Mouse (Mus musculus) megakaryocyte, embryonic 14.5 days (primary cell): ENCODE results near the gene Cd200r1. TPM values are rescaled to one million over a fixed set of nuclear protein-coding genes. Genes with fewer than 3 reads are reported as not detected.
"Not testable (repeated sequence)": the region's sequence is repeated elsewhere in the genome, so short reads cannot be mapped to it uniquely, and the experiment has no call there.

Source experiments
- H3K27me3 ChIP-seq: replicated peaks from 2 replicates; pipeline ENCODE3; 2012; ENCODE audit warnings: inconsistent platforms
- H3K36me3 ChIP-seq: replicated peaks from 2 replicates; pipeline ENCODE3; 2012; ENCODE audit warnings: low read length, inconsistent platforms, mixed read lengths
- H3K4me1 ChIP-seq: 2 replicates; pipeline ENCODE4 v1.6.1; 2012; ENCODE audit warnings: inconsistent platforms
- H3K4me3 ChIP-seq: replicated peaks from 2 replicates; pipeline ENCODE3; 2012; ENCODE audit warnings: moderate library complexity, mild to moderate bottlenecking, inconsistent platforms
- H3K9me3 ChIP-seq: 2 replicates; pipeline ENCODE4 v1.6.1; 2012; ENCODE audit warnings: inconsistent platforms
- FLI1 ChIP-seq: IDR thresholded peaks from 2 replicates; pipeline ENCODE4 v1.6.1; 2012; ENCODE audit warnings: low read length, inconsistent platforms, mixed read lengths
- GATA1 ChIP-seq: IDR thresholded peaks from 3 replicates; pipeline ENCODE4 v1.6.1; 2012; ENCODE audit warnings: mixed read lengths, low read length, inconsistent platforms, borderline replicate concordance
- polyA plus RNA-seq: library from polyadenylated mRNA; stranded (reverse); fragments of >175 nt; gene quantifications from 2 replicates; pipeline ENCODE4 v1.2.3, GENCODE M21; 2012; ENCODE audit warnings: low replicate concordance; ENCODE audit not compliant: insufficient read depth

Gene Cd200r1
- polyA plus RNA-seq, 1 experiment: 4.1 TPM

DNA sequence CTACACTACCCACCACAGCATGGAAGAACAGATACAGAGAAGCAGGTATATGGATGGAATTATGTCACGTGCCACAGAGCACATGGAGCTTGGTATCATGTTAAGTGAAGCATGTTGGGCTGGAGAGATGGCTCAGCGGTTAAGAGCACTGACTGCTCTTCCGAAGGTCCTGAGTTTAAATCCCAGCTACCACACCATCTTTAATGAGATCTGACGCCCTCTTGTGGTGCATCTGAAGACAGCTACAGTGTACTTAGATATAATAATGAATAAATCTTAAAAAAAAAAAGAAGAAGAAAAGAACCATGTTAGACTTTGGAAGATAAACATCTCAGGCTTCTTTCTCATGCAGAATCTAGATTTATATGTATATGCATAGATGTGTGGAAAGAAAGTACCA is 15.2 kb downstream of the Cd200r1 start:
- no peaks in the 10 kb centered on the region for H3K9me3 ChIP-seq
- H3K27me3 ChIP-seq: no peaks in the 10 kb centered on the region
- peaks cover 40% of the 10 kb centered on the region for H3K4me1 ChIP-seq
- TF ChIP-seq GATA1: no peak
- TF ChIP-seq FLI1: no peak
- H3K36me3 ChIP-seq: peaks cover 35% of the 10 kb centered on the region
- H3K4me3 ChIP-seq: no peak overlapping the region

DNA sequence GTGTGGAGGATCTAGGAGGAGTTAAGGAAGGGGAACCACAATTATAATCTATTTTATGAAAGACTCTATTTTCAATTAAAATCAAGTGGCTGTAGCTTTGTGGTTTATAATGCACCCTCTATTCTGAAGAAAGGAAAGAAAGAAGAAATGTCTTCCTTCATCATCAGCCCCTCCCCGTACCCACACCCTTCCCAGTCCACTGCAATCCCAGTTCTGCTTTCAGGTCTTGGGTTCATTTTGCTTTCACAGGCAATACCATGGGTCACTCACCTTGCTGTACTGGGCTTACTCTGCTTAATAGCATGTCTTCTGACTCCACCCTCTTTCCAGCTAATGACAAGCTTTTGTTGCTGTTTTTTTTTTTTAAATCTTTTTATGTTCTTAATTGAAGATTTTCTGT is 21.4 kb downstream of the Cd200r1 start:
- TF ChIP-seq GATA1 (no peak), FLI1 (no peak)
- H3K27me3 ChIP-seq: no peaks in the 10 kb centered on the region
- peaks cover 66% of the 10 kb centered on the region for H3K36me3 ChIP-seq
- H3K4me3 ChIP-seq: no peak overlapping the region
- H3K4me1 ChIP-seq: no peaks in the 10 kb centered on the region; the same call in 1 of the 2 replicates
- no peaks in the 10 kb centered on the region for H3K9me3 ChIP-seq

- TF ChIP-seq FLI1 (no peak), GATA1 (no peak)
- H3K9me3 ChIP-seq: peaks cover 6% of the 10 kb centered on the region
- no peak overlapping the region for H3K4me3 ChIP-seq
- no peaks in the 10 kb centered on the region for H3K4me1 ChIP-seq
- no peaks in the 10 kb centered on the region for H3K27me3 ChIP-seq
- peaks cover 75% of the 10 kb centered on the region for H3K36me3 ChIP-seq
Observed at GRCm38 (mm10) chr16:44794416-44794815, 28.9 kb downstream of the Cd200r1 start.

DNA sequence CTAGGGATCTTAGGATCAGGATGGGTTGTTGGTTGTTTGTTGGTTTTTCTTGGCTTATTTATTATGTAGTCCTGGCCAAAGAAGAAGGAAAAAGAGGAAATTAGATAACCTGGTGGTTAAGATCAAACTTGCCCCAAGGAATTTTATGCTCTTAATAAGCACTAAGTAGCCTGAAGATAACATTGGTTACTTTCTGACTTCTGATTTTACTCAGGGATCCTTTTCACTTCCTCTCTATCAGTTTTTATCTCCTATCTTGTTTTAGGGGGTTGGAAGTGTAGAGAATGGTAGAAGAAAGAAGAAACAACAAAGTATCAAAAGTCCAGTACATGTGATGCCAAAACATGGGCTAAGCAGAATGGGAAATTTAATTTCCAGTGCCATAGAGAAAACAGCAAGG is 40.4 kb downstream of the Cd200r1 start:
- Histone ChIP-seq H3K9me3 (peaks cover 6% of the 10 kb centered on the region; the same call in 1 of the 2 replicates), H3K4me1 (no peaks in the 10 kb centered on the region), H3K27me3 (no peaks in the 10 kb centered on the region), H3K36me3 (peaks cover 18% of the 10 kb centered on the region), H3K4me3 (no peak overlapping the region)
- TF ChIP-seq FLI1 (no peak), GATA1 (no peak)

DNA sequence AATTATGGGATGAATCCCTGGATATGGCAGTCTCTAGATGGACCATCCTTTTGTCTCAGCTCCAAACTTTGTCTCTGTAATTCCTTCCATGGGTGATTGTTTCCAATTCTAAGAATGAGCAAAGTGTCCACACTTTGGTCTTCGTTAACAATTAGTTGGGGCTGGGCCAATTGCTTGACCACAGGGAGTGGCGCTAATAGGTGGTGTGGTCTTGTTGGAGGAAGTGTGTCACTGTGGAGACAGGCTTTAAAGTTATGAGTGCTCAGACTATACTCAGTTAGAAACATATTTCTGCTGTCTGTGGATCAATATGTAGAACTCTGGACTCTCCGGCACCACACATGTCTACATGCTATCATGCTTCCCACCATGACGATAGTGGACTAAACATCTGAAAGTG is 44.7 kb downstream of the Cd200r1 start:
- H3K4me1 ChIP-seq, H3K4me3 ChIP-seq, H3K27me3 ChIP-seq, H3K36me3 ChIP-seq, H3K9me3 ChIP-seq: not testable (repeated sequence)

- Histone ChIP-seq H3K4me3 (no peak within 1 kb of the TSS), H3K36me3 (no peaks in the 10 kb centered on the region), H3K9me3 (no peaks in the 10 kb centered on the region), H3K27me3 (no peaks in the 10 kb centered on the region), H3K4me1 (no peaks in the 10 kb centered on the region)
- no peak for TF ChIP-seq GATA1
- TF ChIP-seq FLI1: no peak
Observed at GRCm38 (mm10) chr16:44811544-44811943, 46.0 kb downstream of the Cd200r1 start, which contains the start of gene Cd200r4. Cd200r4 (plus strand) TSS chr16:44811733.

GRCm38 (mm10) chr16:44812468-44813065 is 47.0 kb downstream of the Cd200r1 start:
- H3K4me1 ChIP-seq: no peaks in the 10 kb centered on the region
- TF ChIP-seq FLI1 (no peak), GATA1 (no peak)
- H3K4me3 ChIP-seq: no peak overlapping the region
- H3K27me3 ChIP-seq: no peaks in the 10 kb centered on the region
- no peaks in the 10 kb centered on the region for H3K9me3 ChIP-seq
- H3K36me3 ChIP-seq: no peaks in the 10 kb centered on the region

DNA sequence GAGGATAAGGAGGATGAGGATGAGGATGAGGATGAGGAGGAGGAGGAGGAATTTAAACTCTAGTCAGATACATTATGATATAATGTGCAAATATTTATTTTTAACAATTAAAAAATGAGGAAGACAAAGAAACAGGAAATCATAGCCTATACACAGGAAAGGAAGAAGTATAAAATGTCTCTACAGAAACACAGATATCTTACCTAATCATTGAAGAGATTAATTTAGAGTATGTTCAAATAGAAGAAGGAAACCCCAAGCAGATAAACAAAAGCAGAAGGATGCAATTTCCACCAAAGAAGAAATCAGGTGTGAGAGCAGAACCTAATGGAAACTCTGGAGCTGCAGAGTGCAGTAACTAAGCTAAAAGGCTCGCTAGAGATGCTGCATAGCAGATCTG is 52.5 kb downstream of the Cd200r1 start:
- TF ChIP-seq GATA1: no peak
- TF ChIP-seq FLI1: no peak
- no peaks in the 10 kb centered on the region for H3K9me3 ChIP-seq
- no peak overlapping the region for H3K4me3 ChIP-seq
- H3K4me1 ChIP-seq: no peaks in the 10 kb centered on the region
- no peaks in the 10 kb centered on the region for H3K36me3 ChIP-seq
- no peaks in the 10 kb centered on the region for H3K27me3 ChIP-seq

DNA sequence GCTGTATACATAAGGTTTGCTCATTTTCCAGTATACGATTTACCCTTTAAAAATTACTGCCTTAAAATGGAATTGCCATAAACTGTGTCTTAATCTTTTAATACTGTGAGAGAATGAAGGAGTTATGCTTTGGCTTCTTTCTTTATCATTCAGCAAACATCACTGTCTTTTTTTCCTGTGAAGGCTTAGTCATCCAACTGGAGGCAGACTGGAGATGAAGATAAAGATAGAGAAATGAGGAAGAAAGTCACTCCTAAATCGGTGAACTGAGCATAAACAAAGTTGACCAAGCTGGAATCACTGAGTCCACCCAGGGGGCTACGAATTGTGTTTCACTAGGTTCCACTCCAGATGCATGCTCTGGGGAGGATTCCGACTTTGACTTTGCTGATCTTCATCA is 55.0 kb downstream of the Cd200r1 start:
- TF ChIP-seq FLI1 (no peak), GATA1 (no peak)
- Histone ChIP-seq H3K4me1 (no peaks in the 10 kb centered on the region), H3K9me3 (no peaks in the 10 kb centered on the region), H3K4me3 (no peak overlapping the region), H3K27me3 (no peaks in the 10 kb centered on the region), H3K36me3 (no peaks in the 10 kb centered on the region)

- H3K4me1 ChIP-seq: no peaks in the 10 kb centered on the region; the same call in 1 of the 2 replicates
- peaks cover 3% of the 10 kb centered on the region for H3K27me3 ChIP-seq
- TF ChIP-seq GATA1 (no peak), FLI1 (no peak)
- H3K36me3 ChIP-seq: no peaks in the 10 kb centered on the region
- no peaks in the 10 kb centered on the region for H3K9me3 ChIP-seq
- H3K4me3 ChIP-seq: no peak overlapping the region
Observed at GRCm38 (mm10) chr16:44832286-44832685, 66.8 kb downstream of the Cd200r1 start.

DNA sequence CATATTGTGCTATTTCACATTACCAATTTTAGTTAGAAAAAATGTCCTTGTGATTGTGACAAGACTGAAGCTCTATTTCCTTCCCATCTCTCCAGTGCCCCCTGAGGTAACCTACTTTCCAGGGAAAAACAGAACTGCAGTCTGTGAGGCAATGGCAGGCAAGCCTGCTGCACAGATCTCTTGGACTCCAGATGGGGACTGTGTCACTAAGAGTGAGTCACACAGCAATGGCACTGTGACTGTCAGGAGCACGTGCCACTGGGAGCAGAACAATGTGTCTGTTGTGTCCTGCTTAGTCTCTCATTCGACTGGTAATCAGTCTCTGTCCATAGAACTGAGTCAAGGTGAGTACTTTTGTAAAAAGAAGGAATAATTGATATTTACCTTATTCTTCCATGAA is 67.7 kb downstream of the Cd200r1 start:
- not testable (repeated sequence) for H3K27me3 ChIP-seq, H3K36me3 ChIP-seq, H3K9me3 ChIP-seq, H3K4me1 ChIP-seq, H3K4me3 ChIP-seq

Other genes starting within 250 kb of the Cd200r1 start
- not detected in 2 replicates for gene Boc, start 206.8 kb upstream of the Cd200r1 start, polyA plus RNA-seq
- gene Nepro, start 41.4 kb upstream of the Cd200r1 start, polyA plus RNA-seq: 0.81 and 1.7 TPM in 2 replicates
- gene Gtpbp8, start 19.4 kb upstream of the Cd200r1 start, polyA plus RNA-seq: 12.5 and 22.7 TPM in 2 replicates
- gene Cd200r4, start 46.0 kb downstream of the Cd200r1 start, polyA plus RNA-seq: not detected in 2 replicates
- not detected in 2 replicates for gene Cd200r2, start 101.4 kb downstream of the Cd200r1 start, polyA plus RNA-seq
- 0.02 TPM in 1 of 2 replicates, not detected in the other for gene Cd200r3, start 177.9 kb downstream of the Cd200r1 start, polyA plus RNA-seq